Mouse (Mus musculus) heart, embryonic 10.5 days (tissue): ENCODE measurements around the gene Lnx2. TPM values are rescaled to one million over a fixed set of nuclear protein-coding genes. Genes with fewer than 3 reads are reported as not detected.

ENCODE experiments used
- DNase-seq: peaks from one replicate; pipeline ENCODE4 v3.0.0-alpha.2; 2017; ENCODE audit warnings: low spot score
- H3K27ac ChIP-seq: fragments of 300-500 bp; sonication (generic); 2 replicates; pipeline ENCODE4 v1.5.1; 2016; ENCODE audit warnings: mild to moderate bottlenecking
- H3K27me3 ChIP-seq: fragments of 300-500 bp; sonication (generic); 2 replicates; pipeline ENCODE4 v1.6.1; 2016; ENCODE audit warnings: mild to moderate bottlenecking; ENCODE audit not compliant: poor library complexity, insufficient read depth, severe bottlenecking
- H3K36me3 ChIP-seq: fragments of 300-500 bp; sonication (generic); 2 replicates; pipeline ENCODE4 v1.6.1; 2016; ENCODE audit warnings: mild to moderate bottlenecking, moderate library complexity
- H3K4me1 ChIP-seq: fragments of 300-500 bp; sonication (generic); 2 replicates; pipeline ENCODE4 v1.6.1; 2016; ENCODE audit warnings: mild to moderate bottlenecking
- H3K4me3 ChIP-seq: fragments of 300-500 bp; sonication (generic); 2 replicates; pipeline ENCODE4 v1.5.1; 2016; ENCODE audit warnings: mild to moderate bottlenecking, moderate library complexity
- H3K9me3 ChIP-seq: fragments of 300-500 bp; sonication (generic); 2 replicates; pipeline ENCODE4 v1.6.1; 2016; ENCODE audit warnings: mild to moderate bottlenecking, moderate library complexity
- WGBS: fragments of 180-500 bp; shearing (Covaris S2); methylation state at CpG from one replicate; pipeline ENCODE4 v1.1.7; 2016; 5-methylcytosine and 5-hydroxymethylcytosine counted together
- polyA plus RNA-seq: library from polyadenylated mRNA; unstranded; fragments of >200 nt; fragmentation: Nextera tagmentation; extraction: Ambion mirVana; gene quantifications from 2 replicates; pipeline ENCODE4 v1.2.1, GENCODE M21; 2016

Gene Lnx2
- 7.7 and 10.0 TPM in 2 replicates for polyA plus RNA-seq

DNA sequence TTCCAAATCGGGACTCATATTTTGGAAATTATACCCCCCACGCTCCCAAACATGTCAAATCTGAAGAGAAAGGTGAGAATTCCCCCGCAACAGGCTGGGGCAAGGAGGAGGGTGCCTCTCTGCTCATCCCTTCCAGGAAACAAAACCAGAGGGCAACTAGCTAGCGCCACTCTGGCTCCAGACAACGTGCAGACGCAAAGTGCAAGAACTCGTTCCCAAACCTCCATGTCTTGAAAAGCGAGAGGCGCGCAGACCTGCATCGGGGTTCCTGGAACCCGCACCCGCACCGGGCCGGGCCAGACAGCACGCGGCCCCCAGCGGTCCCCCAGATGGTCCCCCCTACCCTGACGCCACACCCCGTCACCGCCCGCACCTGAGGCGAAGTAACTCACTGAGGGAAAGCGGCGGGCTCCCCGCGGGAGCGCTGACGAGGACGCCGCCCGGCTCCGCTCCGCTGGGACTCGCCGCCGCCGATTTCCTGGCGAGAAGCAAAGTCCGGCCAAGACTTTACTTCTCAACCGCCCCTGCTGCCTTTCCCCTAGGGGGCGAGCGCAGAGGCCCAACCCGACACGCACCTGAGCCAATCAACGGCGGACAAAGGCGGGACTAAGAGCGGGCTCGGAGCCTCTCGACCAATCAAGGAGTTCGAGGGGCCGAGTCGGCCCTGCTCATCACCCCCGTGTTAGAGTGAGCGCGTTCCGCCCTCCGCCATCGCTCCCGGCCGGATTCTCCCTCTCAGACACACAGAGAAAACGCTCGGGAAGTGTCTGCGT, at the start of gene Lnx2:
Gene Lnx2 (minus strand): TSS at position 561 of the 773 bp plus-strand sequence.
- H3K27me3 ChIP-seq = no peaks in the 10 kb centered on the region
- peak within 1 kb of the TSS; percentile 89 for H3K4me3 ChIP-seq
- peak within 1 kb of the TSS; percentile 94 for H3K27ac ChIP-seq
- under 1% methylated on average over 65 of the region's 65 CpGs for WGBS
- DNase-seq = peak; percentile 99
- no peaks in the 10 kb centered on the region for H3K9me3 ChIP-seq
- peaks cover 25% of the 10 kb centered on the region for H3K4me1 ChIP-seq
- H3K36me3 ChIP-seq = peaks cover 12% of the 10 kb centered on the region

DNA sequence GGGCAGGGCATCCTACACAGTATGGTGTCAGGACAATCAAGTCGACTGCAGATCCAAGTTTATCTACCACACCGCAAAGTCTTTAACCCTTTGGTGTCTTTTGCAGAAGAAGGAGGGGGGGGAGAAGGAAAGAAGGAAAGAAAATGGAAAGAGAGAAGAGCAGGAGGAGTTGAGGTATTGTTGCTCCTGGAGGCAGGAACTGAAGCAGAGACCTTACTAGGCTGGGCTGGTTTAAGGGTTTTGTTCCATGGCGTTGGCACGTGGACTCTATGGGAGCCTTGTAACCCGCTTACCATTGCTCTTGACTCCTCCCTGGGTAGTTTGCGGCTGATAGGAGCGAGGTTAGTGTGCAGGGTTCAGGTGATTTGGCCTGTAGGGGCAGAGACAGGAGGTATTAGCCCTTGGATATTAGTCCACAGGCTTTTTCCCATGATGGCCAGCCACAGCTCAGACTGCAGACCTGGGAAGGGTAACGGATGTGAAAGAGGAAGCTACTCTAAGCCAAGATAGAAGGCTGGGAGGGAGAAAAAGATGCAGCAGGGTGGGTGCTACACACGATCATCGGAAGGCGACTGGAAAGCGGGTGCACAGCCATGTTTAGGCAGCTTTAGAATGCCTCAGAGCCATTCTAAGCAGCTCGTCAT, 49.3 kb upstream of the Lnx2 start:
- H3K27ac ChIP-seq = no peak overlapping the region
- no peak for DNase-seq
- H3K36me3 ChIP-seq = no peaks in the 10 kb centered on the region
- H3K9me3 ChIP-seq = no peaks in the 10 kb centered on the region
- H3K4me3 ChIP-seq = no peak overlapping the region
- no peaks in the 10 kb centered on the region for H3K4me1 ChIP-seq
- H3K27me3 ChIP-seq = no peaks in the 10 kb centered on the region
- WGBS = 84% methylated on average over 13 of the region's 13 CpGs

DNA sequence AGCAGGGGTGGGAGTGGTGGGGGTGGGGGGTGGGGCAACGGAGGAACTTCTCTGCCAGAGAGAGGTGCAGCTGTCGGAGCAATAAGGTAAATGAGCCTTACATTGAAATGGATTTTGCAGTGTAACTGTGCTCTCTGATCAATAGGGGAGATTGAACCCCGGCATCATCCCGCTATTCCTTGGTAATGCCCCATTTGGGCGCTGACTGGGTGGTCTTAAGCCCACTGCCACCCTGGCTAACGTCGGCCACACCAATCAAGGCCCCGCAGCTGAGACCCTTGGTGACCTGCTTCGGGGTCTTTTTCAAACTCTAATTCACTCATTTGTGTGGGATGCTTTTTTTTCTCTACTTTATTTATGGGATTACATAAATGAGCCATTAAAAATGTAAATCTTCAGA, 48.4 kb upstream of the Lnx2 start:
- no peak for DNase-seq
- Histone ChIP-seq H3K27me3 (no peaks in the 10 kb centered on the region), H3K9me3 (no peaks in the 10 kb centered on the region), H3K4me1 (no peaks in the 10 kb centered on the region), H3K4me3 (no peak overlapping the region), H3K27ac (no peak overlapping the region), H3K36me3 (no peaks in the 10 kb centered on the region)
- WGBS = 71% methylated on average over 9 of the region's 9 CpGs

DNA sequence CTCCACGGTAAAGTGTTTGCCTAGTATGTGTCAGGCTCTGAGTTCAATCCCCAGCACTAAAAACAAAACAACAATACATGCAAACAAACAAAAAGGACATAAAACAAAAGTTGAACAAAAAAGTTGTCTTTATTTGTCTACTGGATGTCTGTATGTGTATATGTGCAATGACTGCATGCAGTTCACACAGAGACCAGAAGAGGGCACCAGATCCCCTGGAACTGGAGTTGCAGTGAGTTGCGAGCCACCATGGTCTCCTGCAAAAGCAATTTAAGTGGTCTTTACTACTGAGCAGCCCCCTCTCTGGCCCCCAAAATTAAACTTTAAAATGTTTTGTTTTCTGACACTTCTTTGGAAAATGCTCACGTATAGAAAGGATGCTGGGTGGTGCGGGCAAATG, 44.8 kb upstream of the Lnx2 start:
- no peaks in the 10 kb centered on the region for H3K36me3 ChIP-seq
- WGBS = 94% methylated on average over 4 of the region's 4 CpGs
- H3K27ac ChIP-seq = no peak overlapping the region
- H3K4me3 ChIP-seq = no peak overlapping the region
- H3K9me3 ChIP-seq = no peaks in the 10 kb centered on the region
- no peak for DNase-seq
- no peaks in the 10 kb centered on the region for H3K4me1 ChIP-seq
- no peaks in the 10 kb centered on the region for H3K27me3 ChIP-seq

DNA sequence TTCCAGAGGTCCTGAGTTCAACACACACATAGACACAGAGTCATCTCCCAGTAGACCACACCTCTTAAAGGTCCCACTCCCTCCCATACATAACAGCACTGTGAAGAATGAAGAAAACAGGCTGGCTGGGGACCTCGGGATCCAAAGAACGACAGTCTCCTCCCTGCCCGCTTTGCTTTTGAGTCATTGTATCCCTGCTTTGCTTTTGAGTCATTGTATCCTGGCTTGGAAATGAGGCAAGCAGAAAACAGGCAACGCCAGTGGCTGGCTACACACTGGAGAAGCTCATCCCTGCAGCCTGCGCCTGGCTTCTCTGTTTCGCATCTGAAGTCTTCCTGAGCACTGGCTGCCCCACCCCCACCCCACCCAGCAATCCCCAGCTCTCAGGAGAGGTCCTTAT, 40.6 kb upstream of the Lnx2 start:
- Histone ChIP-seq H3K9me3 (peaks cover 11% of the 10 kb centered on the region), H3K4me1 (no peaks in the 10 kb centered on the region), H3K27ac (no peak overlapping the region), H3K27me3 (no peaks in the 10 kb centered on the region), H3K4me3 (no peak overlapping the region), H3K36me3 (peaks cover 14% of the 10 kb centered on the region)
- WGBS = 25% methylated on average over 6 of the region's 6 CpGs
- DNase-seq = no peak

DNA sequence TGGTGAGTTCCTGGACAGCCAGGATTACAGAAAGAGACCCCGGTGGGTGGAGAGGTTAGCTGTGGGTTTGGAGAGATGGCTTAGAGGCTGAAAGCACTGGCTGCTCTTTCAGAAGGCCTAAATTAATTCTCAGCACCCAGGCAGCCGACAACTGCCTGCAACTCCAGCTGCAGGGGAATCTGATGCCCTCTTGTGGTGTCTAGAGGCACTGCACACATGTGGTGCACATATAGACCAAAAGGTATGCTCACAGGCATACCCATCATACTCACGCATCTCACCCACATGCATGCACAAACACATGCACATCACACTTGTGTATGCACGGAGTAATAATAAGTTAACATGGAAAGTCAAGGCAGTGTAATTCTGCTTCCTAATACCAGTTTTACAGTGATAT, 39.2 kb upstream of the Lnx2 start:
- WGBS = 93% methylated on average over 4 of the region's 4 CpGs
- Histone ChIP-seq H3K4me1 (no peaks in the 10 kb centered on the region), H3K4me3 (no peak overlapping the region), H3K27me3 (no peaks in the 10 kb centered on the region), H3K27ac (no peak overlapping the region), H3K9me3 (peaks cover 11% of the 10 kb centered on the region), H3K36me3 (peaks cover 23% of the 10 kb centered on the region)
- DNase-seq = no peak

DNA sequence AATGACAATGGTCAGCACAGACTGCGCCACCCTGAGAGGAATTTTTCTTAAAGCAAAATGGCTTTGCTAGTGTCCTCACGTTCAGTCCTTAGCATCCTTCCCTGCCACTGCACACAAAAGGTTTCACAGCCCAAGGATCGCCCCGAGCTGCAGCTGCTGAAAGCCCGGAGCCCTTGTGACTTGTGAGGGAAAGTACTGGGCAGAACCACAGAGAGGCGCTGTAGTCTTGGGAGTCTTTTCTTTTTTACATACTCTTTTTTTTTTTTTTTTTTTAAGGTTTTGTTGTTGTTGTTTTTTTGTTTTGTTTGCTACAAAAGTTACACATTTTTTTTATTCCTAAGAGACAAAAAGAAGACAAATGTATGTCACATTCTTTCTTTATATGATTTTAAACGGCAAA, 38.4 kb upstream of the Lnx2 start:
- Histone ChIP-seq H3K4me3 (no peak overlapping the region), H3K27ac (no peak overlapping the region), H3K4me1 (no peaks in the 10 kb centered on the region), H3K36me3 (peaks cover 30% of the 10 kb centered on the region), H3K9me3 (peaks cover 11% of the 10 kb centered on the region), H3K27me3 (no peaks in the 10 kb centered on the region)
- 84% methylated on average over 7 of the region's 7 CpGs for WGBS
- DNase-seq = no peak

DNA sequence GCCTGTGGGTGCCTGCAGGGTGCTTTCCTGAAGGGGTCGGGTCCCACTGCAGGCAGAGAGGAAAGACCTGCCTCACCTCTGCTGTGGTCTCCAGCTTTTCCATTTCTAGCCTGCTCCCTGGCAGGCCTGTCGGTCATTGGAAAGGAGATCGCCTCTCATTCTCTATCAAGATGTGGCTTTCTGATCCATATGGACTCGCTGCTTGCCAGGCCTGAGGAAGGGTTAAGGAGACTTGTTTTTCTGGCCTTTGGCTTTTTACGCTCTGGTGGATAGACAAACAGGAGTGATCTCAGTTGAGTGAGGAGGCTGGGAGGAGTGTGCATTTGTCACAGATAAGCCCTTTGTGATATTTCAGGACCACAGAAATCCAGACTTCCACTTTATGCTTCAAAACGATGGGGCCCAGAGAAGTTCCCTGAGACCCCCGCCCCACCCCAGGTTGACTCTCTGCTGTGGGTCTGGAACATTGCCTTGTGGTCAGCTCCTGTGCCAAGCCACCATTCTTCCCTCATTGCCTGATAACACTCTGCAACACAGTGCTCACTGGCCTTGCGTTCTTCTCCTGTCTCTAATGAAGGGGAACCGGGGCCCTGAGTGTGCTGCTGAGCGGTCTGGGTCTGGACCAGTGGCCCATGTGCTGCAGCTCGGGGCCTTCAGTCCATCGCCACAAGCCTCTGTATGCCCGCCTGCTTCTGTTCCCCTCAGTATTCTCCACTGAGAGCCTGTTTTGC, 32.6 kb upstream of the Lnx2 start:
- peaks cover 83% of the 10 kb centered on the region for H3K36me3 ChIP-seq
- WGBS = 85% methylated on average over 13 of the region's 13 CpGs

DNA sequence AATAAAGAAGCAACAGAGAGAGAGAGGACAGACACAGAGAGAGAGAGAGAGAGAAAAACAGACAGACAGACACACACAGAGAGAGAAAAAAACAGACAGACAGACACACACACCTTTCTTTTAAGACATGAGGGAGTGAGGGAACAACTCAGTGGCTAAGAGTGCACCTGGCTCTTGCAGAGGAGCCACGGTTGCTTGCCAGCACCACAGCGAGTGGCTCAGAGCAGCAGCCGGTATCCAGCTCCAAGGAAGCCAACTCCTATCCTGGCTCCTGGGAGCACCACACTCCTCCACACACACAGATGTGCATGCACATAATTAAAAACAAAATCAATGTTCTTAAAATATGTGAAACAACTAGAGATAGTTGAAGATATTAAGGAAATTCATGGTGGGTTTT, 30.9 kb upstream of the Lnx2 start:
- H3K4me3 ChIP-seq = no peak overlapping the region
- no peaks in the 10 kb centered on the region for H3K9me3 ChIP-seq
- no peak overlapping the region for H3K27ac ChIP-seq
- no peaks in the 10 kb centered on the region for H3K4me1 ChIP-seq
- peaks cover 87% of the 10 kb centered on the region for H3K36me3 ChIP-seq
- no peaks in the 10 kb centered on the region for H3K27me3 ChIP-seq
- 96% methylated on average over 3 of the region's 3 CpGs for WGBS
- DNase-seq = no peak

More for the DNA sequence above, 32.6 kb upstream of the Lnx2 start:
- Histone ChIP-seq H3K4me3 (no peak overlapping the region), H3K9me3 (peaks cover 6% of the 10 kb centered on the region; the same call in 1 of the 2 replicates), H3K27me3 (no peaks in the 10 kb centered on the region), H3K27ac (no peak overlapping the region), H3K4me1 (no peaks in the 10 kb centered on the region)
- no peak for DNase-seq

DNA sequence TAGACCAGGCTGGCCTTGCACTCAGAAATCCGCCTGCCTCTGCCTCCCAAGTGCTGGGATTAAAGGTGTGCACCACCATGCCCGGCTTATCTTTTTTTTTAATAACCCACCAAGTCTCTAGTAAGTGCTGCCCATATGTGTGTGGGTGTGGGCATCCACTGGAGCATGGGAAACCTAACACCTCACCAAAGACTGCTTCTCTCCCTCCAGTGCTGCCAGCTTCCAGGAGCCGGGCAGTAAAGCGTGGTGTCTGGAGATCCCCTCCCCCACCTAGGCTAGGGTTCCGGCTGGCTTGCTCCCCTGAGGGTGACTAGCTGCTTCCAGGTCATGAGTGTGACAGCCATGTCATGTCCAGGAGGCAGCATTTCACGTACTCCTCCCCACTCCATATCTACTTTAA, 25.9 kb upstream of the Lnx2 start:
- peaks cover 69% of the 10 kb centered on the region for H3K36me3 ChIP-seq
- H3K4me3 ChIP-seq = no peak overlapping the region
- DNase-seq = no peak
- WGBS = 88% methylated on average over 6 of the region's 6 CpGs
- H3K27ac ChIP-seq = no peak overlapping the region
- no peaks in the 10 kb centered on the region for H3K9me3 ChIP-seq
- H3K27me3 ChIP-seq = no peaks in the 10 kb centered on the region
- H3K4me1 ChIP-seq = no peaks in the 10 kb centered on the region

DNA sequence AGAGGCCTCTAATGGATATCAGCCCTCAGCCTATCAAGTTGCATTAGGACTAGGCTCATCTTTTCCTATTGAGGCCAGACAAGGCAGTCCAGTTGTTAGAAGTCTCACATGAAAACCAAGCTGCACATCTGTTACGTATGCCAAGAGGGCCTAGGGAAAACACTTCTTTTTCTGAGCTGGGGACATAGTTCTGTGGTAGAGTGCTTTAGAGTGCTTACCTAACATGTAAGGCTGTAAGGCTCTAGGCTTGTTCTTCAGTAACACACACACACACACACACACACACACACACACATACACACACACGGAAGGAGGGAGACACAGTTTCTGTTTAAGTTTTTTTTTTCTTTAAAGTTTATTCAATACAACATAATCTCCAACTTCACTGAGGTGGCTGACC, 23.8 kb upstream of the Lnx2 start:
- no peak overlapping the region for H3K27ac ChIP-seq
- no peaks in the 10 kb centered on the region for H3K27me3 ChIP-seq
- DNase-seq = no peak
- no peaks in the 10 kb centered on the region for H3K4me1 ChIP-seq
- WGBS = 93% methylated on average over 2 of the region's 2 CpGs
- no peak overlapping the region for H3K4me3 ChIP-seq
- no peaks in the 10 kb centered on the region for H3K9me3 ChIP-seq
- peaks cover 53% of the 10 kb centered on the region for H3K36me3 ChIP-seq

DNA sequence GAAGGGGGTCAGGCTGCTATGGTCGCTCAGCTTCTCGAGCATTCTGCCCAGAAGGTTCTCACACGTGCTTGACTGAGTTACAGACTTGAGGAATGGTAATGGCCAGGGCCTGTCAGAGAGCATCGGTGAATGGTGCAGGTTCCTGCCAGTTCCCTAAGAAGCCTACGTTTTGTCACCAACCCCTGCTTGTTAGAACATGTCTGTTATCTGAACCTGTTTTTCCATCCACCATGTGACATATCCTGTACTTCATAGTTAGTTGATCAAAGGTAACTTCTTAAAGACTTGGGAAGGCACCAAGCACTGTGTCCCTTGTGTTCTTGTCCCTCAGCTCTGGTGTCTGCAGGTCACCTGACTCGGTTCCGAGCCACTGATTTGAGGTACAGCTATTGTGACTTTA, 22.3 kb upstream of the Lnx2 start:
- 85% methylated on average over 7 of the region's 7 CpGs for WGBS

DNA sequence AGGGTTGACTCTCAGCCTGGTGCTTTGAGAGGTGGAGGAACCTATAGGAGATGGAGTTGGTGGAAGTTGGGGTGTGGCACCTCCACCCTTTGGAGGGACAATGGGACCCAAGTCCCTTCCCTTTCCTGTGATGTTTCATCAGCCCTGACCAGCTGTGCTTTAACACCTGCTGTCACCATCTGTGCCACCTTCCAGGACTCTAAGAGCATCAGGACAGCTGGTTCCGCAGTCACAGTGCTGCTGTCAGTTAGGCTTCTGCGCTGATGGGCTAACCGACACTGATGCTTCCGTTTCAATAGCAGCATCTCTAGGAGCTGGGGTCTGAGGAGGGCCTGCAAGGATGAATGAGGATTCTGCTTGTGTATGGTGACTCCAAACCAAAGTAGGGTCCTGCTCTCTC, 20.2 kb upstream of the Lnx2 start:
- no peak overlapping the region for H3K27ac ChIP-seq

More for the DNA sequence above, 22.3 kb upstream of the Lnx2 start:
- no peak for DNase-seq
- no peak overlapping the region for H3K27ac ChIP-seq
- no peaks in the 10 kb centered on the region for H3K4me1 ChIP-seq
- H3K4me3 ChIP-seq = no peak overlapping the region
- H3K9me3 ChIP-seq = no peaks in the 10 kb centered on the region
- H3K27me3 ChIP-seq = no peaks in the 10 kb centered on the region
- peaks cover 45% of the 10 kb centered on the region for H3K36me3 ChIP-seq

More for the DNA sequence above, 20.2 kb upstream of the Lnx2 start:
- Histone ChIP-seq H3K9me3 (no peaks in the 10 kb centered on the region), H3K4me1 (no peaks in the 10 kb centered on the region), H3K27me3 (no peaks in the 10 kb centered on the region), H3K4me3 (no peak overlapping the region), H3K36me3 (peaks cover 33% of the 10 kb centered on the region)
- DNase-seq = no peak
- 95% methylated on average over 4 of the region's 4 CpGs for WGBS
